Mouse (Mus musculus) mature B cell (primary cell): ENCODE data around the gene Plcb2.

Source experiments
- in situ Hi-C: fragments of 300-500 bp; cut with MboI; formaldehyde crosslinking; loops from 2 replicates; pipeline ENCODE4 v1.14.3; 2019

The Plcb2 gene

DNA sequence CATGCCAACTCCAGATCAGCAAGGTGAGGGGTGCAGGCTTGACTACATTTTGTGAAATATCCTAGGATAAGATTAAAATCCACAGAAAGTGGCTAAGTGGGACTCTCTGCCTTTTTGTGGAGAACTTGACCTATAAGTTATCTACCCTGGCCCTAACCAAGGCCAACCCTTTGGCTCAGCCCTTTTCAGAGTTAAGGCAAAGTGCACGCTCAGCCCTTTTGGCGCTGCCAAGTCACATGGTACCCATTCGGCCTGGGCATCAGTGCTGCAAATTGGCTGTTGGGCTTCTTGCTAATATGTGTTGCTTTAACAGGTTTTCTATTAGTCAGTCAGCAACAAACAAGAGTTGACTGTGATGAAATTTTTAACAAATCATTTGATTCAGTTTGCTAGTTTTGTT, 40.4 kb downstream of the Plcb2 start:
- in situ Hi-C loops, result no loop called here

DNA sequence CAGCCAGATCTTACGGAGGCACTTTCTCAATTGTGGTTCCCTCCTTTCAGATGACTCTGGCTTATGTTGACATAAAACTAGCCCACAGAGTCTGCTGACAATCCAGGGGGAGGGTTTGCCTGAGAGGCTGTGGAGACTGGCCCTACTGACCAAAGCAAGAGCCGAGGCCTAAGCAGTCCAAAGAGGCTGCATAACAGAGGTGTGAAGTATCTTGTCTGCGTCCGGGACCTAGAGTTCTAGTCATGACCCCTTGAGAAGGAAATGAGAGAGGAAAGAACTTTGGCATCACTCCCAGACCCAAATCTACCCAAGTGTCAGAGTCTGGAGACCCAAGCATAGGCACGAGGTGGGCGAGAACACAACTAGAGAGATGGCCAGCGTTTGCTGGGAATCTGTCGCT, 41.5 kb downstream of the Plcb2 start:
- in situ Hi-C loops, result no loop called here

DNA sequence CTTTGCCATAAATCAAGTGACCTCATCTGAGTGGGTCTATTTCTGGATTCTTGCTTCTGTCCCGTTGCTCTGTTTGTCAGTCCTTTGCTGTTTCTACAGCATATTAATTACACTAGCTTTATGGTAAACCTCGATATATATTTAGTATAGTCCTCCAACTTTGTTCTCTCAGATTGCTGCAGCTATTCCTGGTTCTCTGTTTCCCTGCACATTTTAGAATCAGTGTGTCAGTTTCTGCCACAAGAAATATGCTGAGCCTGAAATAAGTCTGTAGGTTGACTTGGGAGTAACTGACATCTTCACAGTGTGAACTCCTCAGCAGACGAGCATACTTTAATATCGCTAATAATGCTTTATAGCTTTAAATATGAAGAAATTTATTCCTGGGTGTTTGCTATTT, 43.1 kb downstream of the Plcb2 start:
- in situ Hi-C loops, result no loop called here

DNA sequence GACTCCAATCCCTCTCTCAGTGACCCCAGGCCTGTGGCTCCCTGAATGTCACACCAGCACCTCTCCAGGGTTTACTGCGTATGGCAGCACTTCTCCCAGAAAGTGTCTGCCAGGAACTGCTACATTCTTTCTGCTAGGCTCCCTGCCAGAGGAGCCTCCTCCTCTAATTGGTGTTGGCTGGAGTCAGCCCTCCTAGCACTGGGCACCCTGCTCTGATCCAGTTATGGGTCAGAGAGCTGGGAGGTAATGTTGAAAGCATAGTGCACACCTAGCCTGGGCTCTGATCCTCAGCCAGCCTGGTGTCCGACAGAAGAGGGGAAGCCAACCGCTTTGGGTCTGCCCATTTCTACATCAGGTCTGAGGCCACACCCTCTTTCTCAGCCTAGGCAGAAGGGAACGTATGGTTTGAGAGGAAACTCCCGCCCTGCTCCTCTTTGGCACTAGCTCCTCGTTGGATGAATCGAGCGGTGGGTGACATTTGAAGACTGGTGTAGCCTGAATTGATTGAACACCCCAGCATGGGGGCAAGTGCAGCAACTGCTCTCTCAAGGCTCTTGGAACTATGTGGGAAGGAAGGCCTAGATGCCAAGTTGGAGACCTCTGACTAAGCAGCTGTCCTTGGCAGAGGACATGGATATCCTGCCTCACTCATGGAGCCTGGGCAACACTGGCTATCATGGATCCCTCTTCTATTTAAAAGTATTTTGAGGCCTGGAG, 45.5 kb downstream of the Plcb2 start:
- in situ Hi-C loops, result no loop called here

DNA sequence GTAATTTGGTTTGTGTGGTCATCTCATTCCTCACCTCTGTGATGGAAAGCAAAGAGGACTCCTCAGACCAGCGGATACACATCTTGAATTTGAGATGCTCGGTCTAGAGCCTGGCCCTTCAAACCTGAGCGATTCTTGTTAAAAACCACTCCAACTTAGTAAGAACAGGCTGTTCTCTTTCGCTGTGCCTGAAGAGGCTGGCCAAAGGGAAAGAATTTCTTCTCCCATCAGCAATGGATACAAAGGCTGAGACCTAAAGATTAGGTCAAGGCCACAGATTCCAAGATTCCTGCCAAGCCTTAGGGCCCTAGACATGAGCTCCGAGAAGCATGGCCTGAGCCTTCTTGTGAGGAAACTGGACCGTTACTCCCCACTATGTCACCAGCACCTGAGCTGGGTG, 47.3 kb downstream of the Plcb2 start:
- in situ Hi-C loops, result no loop called here

DNA sequence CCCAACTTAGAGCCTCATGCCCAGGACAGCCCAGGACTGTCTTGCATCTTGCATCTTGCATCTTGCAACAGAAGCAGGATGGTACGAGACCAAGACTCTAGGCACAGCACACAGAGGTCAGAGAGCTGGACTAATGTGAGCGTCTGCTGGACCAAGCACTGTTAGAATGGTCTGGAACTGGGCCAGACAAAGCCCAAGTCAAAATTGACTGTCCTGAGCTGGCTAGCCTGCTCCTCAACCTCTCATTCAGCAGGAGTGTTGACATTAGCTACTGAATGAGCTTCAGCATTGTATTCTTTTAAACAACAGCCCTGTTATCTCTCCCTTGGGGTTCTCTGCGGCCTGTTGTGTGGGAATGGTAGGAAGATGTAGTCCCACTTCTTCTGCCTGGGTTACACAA, 48.7 kb downstream of the Plcb2 start:
- in situ Hi-C loops, result no loop called here

DNA sequence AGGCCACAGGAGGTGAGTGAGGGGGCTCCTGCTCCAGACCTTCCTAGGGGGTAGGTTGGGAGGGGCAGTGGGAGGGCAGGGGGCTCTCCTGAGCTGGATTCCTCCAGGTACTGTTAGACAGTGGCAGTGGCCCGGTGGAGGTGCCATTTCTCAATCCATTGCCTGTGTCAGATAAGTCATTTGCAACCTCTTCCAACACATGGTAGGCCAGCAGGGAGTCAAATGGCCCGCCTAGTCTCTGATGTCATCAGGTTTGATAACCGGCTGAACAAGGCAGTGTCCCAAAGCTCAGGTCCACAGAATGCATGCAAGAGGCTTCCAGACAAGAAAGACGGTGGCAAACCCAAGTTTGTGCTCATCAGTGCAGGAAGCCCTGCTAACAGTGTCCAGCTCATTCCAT, 50.4 kb downstream of the Plcb2 start:
- in situ Hi-C loops, result no loop called here

DNA sequence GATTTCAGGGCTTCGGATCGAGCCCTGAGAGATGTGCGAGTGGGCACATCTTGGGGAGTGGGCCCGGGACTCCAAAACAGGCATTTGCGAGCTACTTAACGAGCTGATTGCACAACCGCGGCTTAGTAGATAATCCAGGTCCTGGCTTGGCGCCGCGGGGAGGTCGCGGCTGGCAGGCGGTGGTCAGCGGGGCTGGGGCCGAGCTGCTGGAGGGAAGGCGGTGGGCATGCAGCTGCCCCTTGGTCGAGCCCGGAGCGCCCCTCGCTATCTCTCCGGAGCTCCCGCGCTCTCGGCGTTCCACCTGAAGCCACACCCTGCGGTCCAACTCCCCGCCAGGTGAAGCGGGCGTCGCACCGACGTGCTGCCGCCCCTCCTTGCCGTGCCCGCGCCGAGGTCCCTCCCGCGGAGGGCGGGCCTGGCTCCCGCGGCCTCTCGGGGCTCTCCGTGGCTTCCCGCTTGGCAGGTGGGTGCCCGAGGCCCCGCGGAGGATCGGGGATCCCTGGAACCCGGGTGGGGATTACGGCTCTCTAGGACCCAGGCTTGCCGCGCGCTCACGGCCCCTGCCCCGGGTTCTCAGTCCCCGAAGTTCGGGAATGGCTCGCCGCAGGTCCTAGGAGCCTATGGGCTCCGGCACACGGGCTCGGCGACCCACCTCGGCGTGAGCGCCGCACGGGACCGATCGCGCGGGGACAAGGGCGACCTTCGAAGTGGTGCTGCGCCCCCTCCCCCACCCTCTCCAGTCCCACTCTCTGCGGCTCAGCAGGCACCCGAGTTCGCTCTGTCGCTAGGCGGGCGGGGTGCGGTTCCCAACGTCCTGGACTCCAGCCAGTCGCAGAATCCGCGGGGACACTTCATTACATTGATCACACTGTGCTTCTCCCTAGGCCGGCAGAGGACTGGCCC, 51.1 kb downstream of the Plcb2 start:
- in situ Hi-C loops, result no loop called here

DNA sequence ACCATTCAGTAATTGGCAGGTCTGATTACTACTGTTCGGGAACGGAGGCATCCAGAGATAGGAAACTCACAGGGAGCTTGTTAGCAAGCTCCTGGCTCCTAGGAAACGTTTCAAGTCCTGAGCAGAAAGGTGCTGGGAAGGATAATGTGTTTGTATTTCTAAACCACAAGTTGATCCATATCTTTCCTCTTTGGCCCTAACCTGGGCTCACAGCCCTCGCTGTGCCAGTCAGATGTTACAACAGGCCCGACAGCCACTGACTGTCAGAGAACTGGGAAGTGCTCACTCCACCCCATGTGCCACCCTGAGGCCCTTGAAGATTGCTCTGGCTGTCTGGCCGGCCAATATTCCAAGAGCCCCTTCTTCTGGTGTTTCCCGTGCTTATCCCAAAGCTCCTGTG, 53.7 kb downstream of the Plcb2 start:
- in situ Hi-C loops, result no loop called here

DNA sequence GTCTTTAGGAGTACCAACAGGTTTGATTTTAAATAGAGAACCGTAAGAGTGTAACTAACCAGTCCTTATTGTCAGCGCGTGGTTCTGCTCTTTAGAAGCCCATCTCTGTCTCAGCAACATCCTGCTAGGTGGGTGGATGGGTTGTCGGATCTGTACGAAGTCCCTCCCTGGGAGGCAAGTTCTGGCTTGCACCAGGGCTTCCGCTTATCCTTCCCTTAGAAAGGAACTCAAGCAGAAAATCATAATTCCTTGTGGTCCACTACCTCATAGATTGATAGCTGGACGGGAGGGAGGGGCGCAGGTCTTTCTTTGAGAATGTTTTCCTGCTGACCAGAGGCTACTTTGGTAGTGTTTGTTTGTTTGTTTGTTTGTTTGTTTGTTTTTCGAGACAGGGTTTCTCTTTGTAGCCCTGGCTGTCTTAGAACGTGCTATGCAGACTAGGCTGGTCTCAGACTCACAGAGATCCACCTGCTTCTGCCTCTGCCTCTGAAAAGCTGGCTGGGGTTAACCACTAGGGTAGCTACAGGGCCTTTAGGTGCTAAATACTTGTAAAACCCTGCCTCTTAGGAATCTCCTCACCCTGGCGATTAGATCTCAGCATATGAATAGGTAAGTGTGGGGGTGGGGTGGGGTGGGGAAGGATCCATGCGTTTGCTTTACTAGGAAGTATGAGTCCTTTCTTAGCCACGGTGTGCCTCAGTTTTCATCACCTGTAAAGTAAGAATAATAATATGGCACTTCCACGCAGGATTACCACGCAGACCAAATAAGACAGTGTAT, 54.4 kb downstream of the Plcb2 start:
- in situ Hi-C loops, result no loop called here

DNA sequence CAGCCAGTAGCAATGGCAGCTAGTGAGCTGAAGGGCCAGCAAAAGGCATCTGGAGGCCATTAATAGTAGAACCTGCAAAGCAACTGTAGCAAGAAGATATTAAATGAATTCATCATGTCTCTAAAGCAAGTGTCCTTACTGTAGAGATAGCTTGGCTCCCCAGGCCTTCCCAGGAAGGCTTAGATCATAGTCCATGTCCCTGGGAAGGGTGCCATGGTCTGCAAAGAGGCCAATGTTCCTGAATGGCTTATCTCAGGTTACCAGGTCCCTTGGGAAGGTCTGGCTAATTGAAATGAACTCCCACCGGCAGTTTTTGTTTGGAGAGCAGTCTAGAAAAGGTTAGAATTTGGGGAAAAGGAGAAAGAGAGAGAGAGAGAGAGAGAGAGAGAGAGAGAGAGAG, 56.5 kb downstream of the Plcb2 start:
- in situ Hi-C loops, result no loop called here

DNA sequence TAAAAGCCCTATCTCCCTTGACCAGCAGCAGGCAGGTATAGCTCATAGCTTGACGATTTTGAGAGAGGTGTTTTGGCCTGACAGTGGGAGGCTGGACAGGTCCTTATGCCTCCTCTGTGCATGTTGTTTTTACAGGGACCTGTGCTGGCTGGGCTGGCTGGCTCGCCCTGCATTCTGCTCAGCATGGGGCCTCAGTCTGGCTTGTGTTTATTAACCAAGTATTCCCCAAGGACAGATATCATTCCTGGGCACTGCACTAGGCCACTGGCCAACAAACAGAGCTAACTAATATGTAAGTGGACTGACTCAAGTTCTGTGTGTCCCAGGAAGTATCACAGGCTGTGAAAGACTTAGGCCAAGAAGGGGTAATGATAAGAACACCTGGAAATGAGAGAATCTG, 58.5 kb downstream of the Plcb2 start:
- in situ Hi-C loops, result no loop called here

DNA sequence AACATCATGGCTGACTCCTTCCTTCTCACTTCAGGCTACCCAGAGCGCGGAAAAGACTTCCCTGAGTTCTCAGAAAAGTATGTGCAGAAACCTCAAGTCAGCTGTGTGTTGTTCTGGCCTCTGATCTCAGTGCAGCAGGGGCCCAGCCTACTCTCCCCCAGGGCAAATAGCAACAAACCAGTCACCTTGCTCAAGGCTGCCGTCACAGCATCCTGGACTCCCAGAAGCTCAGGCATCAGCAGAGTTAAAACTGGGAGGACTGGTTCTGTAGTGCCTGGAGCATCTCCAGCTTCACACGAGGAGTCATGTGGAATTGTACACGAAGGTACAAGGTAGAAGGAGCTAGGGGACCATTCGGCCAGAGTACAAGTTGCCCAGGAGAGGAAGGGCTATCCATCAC, 59.0 kb downstream of the Plcb2 start:
- in situ Hi-C loops, result no loop called here

DNA sequence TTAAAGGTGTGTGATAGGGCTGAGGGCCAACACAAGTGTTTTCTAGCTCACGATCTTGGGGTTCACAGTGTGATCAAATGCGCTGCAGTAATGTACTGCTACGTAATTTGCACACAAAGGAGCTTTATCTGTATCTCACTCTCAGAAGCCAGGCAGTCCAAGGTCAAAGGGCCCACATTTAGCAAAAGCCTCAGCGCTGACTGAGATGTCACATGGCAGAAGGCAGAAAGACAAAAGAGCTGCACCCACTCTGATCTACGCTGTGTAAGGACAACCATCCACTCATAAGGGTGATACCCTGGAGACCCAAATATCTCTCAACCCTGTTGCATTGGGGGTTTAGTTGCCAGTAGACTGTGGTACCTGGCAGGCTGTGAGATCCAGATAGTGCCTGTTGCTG, 61.1 kb downstream of the Plcb2 start:
- in situ Hi-C loops, result no loop called here

DNA sequence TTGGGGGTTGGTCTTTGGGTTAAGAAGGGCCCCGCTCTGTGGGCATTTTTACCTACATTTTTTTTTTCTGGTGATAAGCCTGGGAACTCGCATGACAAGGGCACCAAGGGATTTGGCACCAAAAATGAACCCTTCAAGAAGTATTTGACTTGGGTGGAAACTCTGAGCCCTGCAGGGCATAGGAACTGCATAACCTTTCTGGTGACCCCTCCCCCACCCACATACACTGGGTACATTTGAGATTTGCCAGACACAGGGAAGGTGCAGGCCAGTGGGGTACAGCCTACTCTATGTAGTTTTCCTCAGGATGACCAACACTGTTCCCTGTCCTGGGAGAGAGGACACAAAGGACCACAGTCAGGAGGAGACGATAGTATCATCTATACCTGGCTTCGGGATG, 62.6 kb downstream of the Plcb2 start:
- in situ Hi-C loops, result no loop called here

DNA sequence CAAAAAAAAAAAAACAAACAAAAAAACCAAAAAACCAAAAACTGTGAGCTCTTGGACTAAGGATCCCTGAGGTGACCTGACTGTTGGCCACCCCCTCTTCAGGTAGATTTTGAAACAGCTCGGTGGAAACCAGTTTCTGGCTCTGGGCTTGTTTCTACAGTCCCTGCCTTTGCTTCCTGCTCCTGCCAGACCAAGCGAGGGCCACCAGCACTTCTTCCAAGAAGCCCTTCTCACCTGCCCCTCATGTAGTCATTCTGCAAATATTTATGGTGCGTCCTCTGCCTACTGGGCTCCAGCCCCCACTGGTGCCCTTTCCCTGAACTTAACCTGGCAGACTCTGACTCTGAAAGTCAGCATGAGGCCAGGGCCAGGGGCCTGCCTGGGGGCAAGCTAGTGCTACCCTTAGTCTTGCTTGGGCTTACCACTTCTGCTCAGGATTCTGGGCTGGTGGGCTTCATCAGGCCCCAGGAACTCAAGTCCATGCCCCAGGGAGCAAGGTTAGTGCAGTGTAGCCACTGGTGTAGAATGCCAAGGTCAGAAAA, 63.2 kb downstream of the Plcb2 start:
- in situ Hi-C loops, result no loop called here

DNA sequence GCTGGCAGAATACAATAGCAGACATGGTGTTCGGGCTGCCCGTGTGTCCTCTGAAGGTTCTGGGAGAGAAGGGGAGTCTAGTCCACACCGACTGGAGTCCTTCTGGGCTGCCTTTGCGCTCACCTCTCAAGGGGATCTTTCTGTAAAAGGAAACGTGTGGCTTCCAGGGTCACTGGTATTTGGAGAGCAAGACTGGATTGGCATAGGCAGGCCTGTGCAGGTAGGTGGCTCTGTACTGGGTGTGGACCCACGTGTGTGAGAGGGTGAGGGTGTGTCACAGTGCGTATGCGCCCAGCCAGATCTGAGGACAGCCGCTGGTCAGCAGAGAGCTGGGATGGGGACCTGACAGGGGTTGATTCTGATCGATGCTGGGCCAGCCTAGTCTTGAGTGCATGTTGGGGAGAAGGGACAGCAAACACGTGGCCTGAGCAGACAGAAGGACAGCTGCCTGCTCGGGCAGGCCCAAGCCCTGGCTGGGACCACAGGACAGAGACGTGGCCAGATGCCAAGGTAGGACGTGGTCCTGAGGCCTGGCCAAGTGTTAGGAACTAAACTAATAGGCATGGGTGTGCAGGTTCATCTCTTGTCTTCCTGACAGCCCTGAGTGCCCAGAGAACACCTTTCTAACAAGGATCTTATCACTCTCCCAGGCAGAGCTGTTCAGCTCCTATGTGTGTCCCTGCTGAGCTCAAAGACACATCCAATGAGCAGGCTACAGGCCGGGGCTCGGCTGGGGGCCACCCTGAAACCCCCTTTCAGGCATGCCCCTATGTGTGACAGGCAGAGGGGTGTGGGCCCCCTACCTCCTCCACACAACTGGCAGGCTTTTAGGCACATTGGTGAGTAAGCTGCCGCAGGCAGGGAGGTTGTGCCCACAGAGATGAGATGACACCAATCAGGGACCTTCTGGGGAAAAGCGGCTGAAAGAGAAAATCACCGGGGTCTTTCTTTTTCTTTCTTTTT, 64.2 kb downstream of the Plcb2 start:
- in situ Hi-C loops, result no loop called here

DNA sequence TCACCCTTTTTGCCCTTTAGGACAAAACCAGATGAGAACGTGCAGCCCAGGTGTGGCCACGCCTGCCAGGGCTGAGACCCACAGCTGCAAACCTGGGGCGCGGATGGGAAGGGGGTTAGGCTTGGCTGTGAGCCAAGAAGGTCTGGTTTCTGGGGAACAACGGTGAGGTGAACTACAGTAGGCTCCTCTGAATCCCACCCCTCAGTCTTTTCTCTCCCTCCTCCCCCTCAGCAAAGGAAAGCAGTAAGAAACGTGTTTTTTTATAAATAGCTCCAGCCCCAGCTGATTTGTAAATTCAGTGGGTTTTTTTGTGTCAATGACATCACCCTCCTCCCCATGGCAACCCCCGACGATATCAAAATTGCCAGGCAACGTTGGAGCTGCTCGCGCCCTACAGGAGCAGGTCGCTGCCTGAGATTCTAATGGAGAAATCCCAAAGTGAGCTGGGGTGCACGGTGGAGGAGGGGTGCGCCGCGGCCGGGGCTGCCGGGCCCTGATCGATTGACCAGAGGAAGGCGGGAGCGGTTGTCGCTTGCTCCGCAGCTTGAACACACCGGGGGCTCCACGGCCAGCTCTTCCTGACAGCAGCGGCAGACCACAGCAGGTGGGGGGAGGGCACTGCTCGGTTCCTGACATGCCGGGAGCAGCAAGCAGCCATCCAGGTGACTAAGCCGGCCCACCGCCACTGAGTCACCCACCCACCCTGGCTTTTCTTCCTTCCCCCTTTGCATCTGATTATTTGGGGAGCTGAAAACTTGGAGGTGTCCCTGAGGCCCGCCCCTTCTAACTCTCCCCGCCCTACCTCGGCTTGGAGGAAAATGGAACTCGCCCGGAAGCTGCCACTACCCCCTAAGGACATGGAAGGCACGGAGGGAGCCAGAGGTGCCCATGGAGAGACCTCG, 65.1 kb downstream of the Plcb2 start, which contains the start of gene Pak6:
Gene Pak6 (plus strand): TSS at position 402 of the 902 bp plus-strand sequence.
- in situ Hi-C loops, result no loop called here

DNA sequence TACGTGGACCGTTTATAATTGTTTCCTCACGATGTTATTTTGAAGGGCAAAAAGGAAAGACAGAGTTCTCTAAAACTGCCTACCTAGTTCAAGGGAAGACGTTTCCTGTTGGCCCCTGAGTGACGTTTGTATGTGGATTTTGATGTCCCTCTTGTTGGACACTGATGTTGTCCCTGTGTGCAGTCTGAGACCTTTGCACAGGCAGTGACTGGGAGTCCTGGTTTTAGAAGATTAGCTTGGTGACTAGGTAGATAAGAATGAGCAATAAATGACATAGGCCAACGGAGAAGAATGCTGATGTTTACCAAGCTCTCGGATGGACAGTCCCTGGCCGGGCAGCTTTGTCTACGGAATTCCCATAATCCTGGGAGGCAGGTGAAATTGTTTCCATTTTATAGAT, 66.3 kb downstream of the Plcb2 start:
- in situ Hi-C loops, result no loop called here

DNA sequence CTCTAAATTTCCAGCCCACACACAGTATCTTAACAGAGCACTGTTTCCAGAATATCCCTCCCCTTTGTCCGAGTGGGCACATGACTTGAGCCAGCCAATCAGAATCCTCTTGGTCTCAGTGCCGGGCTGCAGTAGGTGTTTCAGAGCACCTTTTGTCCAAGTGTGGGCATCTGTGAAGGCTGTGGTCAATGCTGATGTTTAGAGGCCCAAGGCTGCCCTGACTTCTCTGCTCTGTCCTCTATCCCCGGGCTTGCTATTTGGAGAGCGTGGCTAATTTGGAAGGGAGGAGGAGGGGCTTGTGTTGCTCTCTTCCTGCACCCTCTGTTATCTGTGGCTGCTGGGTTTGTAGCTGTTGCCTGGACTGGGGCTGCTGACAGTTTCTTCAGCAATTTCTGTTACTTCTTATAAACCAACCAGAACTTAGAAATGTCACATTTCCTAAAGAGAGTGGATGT, 68.2 kb downstream of the Plcb2 start:
- in situ Hi-C loops, result no loop called here
